ENCODE assay signal across 8 mouse cellular contexts in the genomic region with DNA sequence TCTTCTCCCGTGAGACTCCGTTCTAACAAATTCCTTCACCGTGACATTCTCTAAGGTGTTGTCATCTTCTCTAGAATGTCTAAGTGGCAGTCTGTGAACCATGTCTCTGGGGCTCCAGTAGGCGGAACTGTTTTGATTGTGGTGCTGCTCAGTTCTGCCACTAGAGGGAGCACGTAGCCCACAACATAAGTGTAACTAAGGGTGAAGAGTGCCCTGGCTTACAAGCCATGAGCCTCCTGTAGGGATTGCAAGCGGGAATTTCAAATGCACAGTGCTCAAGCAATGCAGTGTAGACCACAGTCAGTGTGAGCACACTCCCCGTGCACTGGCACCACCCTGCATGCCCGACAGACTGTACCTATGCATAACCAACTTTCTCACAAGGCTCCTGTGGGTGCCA. TPM values are rescaled to one million over a fixed set of nuclear protein-coding genes. Genes with fewer than 3 reads are reported as not detected.
A peak's percentile ranks its signal among the peaks of the same experiment; 100 is the strongest.
DNase-seq lines count a peak whose midpoint lies in the region; ATAC-seq and TF ChIP-seq lines count a peak whose summit lies in the region.

No protein-coding gene starts in this region.

- no peak for TF ChIP-seq POLR2A in spleen, adult 2 months (IDR thresholded peaks at IDR 0.05; ENCODE audit: low read depth, low read length)

- no peaks in the 10 kb centered on the region for H3K9me3 ChIP-seq in embryonic facial prominence, embryonic 10.5 days
- H3K9me3 ChIP-seq in midbrain, embryonic 15.5 days, result no peaks in the 10 kb centered on the region

- H3K4me3 ChIP-seq in embryonic facial prominence, embryonic 10.5 days, result no peak overlapping the region
- no peak overlapping the region for H3K4me3 ChIP-seq in midbrain, embryonic 15.5 days
- no peak overlapping the region for H3K4me3 ChIP-seq in spleen, adult 2 months (ENCODE audit: extremely low read depth, insufficient read depth, insufficient read length)

- peak; percentile 60 for DNase-seq in 3134 (ENCODE audit: extremely low read depth, insufficient read length, low spot score)
- peak; percentile 81 for DNase-seq in adrenal gland, postnatal 10 days
- DNase-seq in embryonic facial prominence, embryonic 10.5 days (ENCODE audit: low spot score), result peak; percentile 85
- peak; percentile 97 for DNase-seq in heart, adult 11 months
- peak; percentile 82 for DNase-seq in kidney, adult 18-20 months
- peak; percentile 83 for DNase-seq in left cerebral cortex, postnatal 4 days
- peak; percentile 44 to 55 for DNase-seq in spleen, adult 2 months (ENCODE audit: low read depth in 1 of 2, low spot score in 2 of 2)

- H3K9ac ChIP-seq in midbrain, embryonic 15.5 days, result no peak overlapping the region

- no peaks in the 10 kb centered on the region for H3K36me3 ChIP-seq in embryonic facial prominence, embryonic 10.5 days (replicated peaks)
- H3K36me3 ChIP-seq in midbrain, embryonic 15.5 days (replicated peaks), result no peaks in the 10 kb centered on the region
- no peaks in the 10 kb centered on the region for H3K36me3 ChIP-seq in spleen, adult 2 months (ENCODE audit: control insufficient read depth, insufficient read depth, low read length)

- peak; percentile 72; the same call in 1 of the 2 replicates for TF ChIP-seq CTCF in spleen, adult 2 months (IDR thresholded peaks at IDR 0.05; ENCODE audit: extremely low read depth, insufficient read depth, insufficient read length, insufficient replicate concordance)

- peak; percentile 88 for ATAC-seq in midbrain, embryonic 15.5 days (replicated peaks)

- no peaks in the 10 kb centered on the region for H3K27me3 ChIP-seq in embryonic facial prominence, embryonic 10.5 days (replicated peaks; ENCODE audit: low read depth, poor library complexity, severe bottlenecking)
- no peaks in the 10 kb centered on the region for H3K27me3 ChIP-seq in midbrain, embryonic 15.5 days (replicated peaks)
- H3K27me3 ChIP-seq in spleen, adult 2 months (ENCODE audit: control insufficient read depth, insufficient read depth, low read length), result no peaks in the 10 kb centered on the region

- intact Hi-C loops in left cerebral cortex, postnatal 4 days (cut with DNase I), result loop anchor here (10.0 kb wide), 1 partner anchor 390 kb away; no protein-coding TSS in a partner anchor

- WGBS in embryonic facial prominence, embryonic 10.5 days, result 11% methylated on average over 8 of the region's 8 CpGs
- 5% methylated on average over 8 of the region's 8 CpGs for WGBS in midbrain, embryonic 15.5 days
- WGBS in spleen, adult 2 months, result 3% methylated on average over 8 of the region's 8 CpGs

- no peak overlapping the region for H3K4me2 ChIP-seq in midbrain, embryonic 15.5 days

- H3K27ac ChIP-seq in embryonic facial prominence, embryonic 10.5 days (replicated peaks), result peak overlapping the region; percentile 30; the same call in 1 of the 2 replicates
- no peak overlapping the region for H3K27ac ChIP-seq in midbrain, embryonic 15.5 days
- no peak overlapping the region for H3K27ac ChIP-seq in spleen, adult 2 months (ENCODE audit: insufficient read depth, low read length)

- peaks cover 6% of the 10 kb centered on the region; the same call in 1 of the 2 replicates for H3K4me1 ChIP-seq in embryonic facial prominence, embryonic 10.5 days
- H3K4me1 ChIP-seq in midbrain, embryonic 15.5 days, result no peaks in the 10 kb centered on the region
- H3K4me1 ChIP-seq in spleen, adult 2 months (ENCODE audit: control insufficient read depth, insufficient read depth, insufficient read length), result no peaks in the 10 kb centered on the region

RNA-seq across cellular contexts. Expression of a gene that starts 43.2 kb away (rescaled TPM):
- total RNA-seq in adrenal gland, postnatal 10 days (2021), result 10 to 100 TPM; 12.5 to 14.9 TPM
- 14.8 and 15.4 TPM in 2 replicates for polyA plus RNA-seq in embryonic facial prominence, embryonic 10.5 days (2016; fragmentation: Nextera tagmentation; extraction: Ambion mirVana)
- 10 to 100 TPM; 82.8 to 83.3 TPM for total RNA-seq in left cerebral cortex, postnatal 4 days (2021)
- 55.3 and 55.6 TPM in 2 replicates for polyA plus RNA-seq in midbrain, embryonic 15.5 days (2015; fragmentation: Nextera tagmentation; extraction: Ambion mirVana)
- 31.0 and 46.1 TPM in 2 replicates for polyA plus RNA-seq in spleen, adult 2 months (2012; rRNA removed)
